Mouse (Mus musculus) midbrain, postnatal 0 days (tissue): ENCODE results near the gene Adarb1. TPM values are rescaled to one million over a fixed set of nuclear protein-coding genes. Genes with fewer than 3 reads are reported as not detected.

Experiments used
- ATAC-seq: fragments of 200-750 bp; cut with Nextera tagmentation; 2 replicates; pipeline ENCODE4 v1.8.0; 2017; ENCODE audit warnings: moderate number of reproducible peaks, mild to moderate bottlenecking, moderate TSS enrichment, moderate library complexity; ENCODE audit not compliant: low FRiP score
- DNase-seq: peaks from one replicate; pipeline ENCODE4 v3.0.0-alpha.2; 2015; ENCODE audit warnings: low spot score
- H3K27ac ChIP-seq: fragments of 300-500 bp; sonication (generic); 2 replicates; pipeline ENCODE4 v1.5.1; 2014; ENCODE audit warnings: low read depth, mild to moderate bottlenecking, low read length, mixed read lengths
- H3K27me3 ChIP-seq: fragments of 300-500 bp; sonication (generic); 2 replicates; pipeline ENCODE4 v1.6.1; 2014; ENCODE audit warnings: low read length, control low read depth, mixed read lengths; ENCODE audit not compliant: insufficient read depth
- H3K36me3 ChIP-seq: fragments of 300-500 bp; sonication (generic); 2 replicates; pipeline ENCODE4 v1.6.1; 2014; ENCODE audit warnings: low read length, control low read depth, mixed read lengths; ENCODE audit not compliant: insufficient read depth
- H3K4me1 ChIP-seq: fragments of 300-500 bp; sonication (generic); 2 replicates; pipeline ENCODE4 v1.6.1; 2014; ENCODE audit warnings: mild to moderate bottlenecking, control low read depth, antibody characterized with exemption, low read length, mixed read lengths; ENCODE audit not compliant: insufficient read depth
- H3K4me2 ChIP-seq: fragments of 300-500 bp; sonication (generic); 2 replicates; pipeline ENCODE4 v1.6.1; 2014; ENCODE audit warnings: low read depth, mild to moderate bottlenecking, low read length, mixed read lengths; ENCODE audit not compliant: poor library complexity, severe bottlenecking
- H3K4me3 ChIP-seq: fragments of 300-500 bp; sonication (generic); 2 replicates; pipeline ENCODE4 v1.5.1; 2014; ENCODE audit warnings: low read depth, mild to moderate bottlenecking, low read length, moderate library complexity
- H3K9ac ChIP-seq: fragments of 300-500 bp; sonication (generic); replicated peaks from 2 replicates; pipeline ENCODE4 v1.6.1; 2014; ENCODE audit warnings: mild to moderate bottlenecking, low read length, moderate library complexity, mixed read lengths; ENCODE audit not compliant: poor library complexity, severe bottlenecking
- H3K9me3 ChIP-seq: fragments of 300-500 bp; sonication (generic); 2 replicates; pipeline ENCODE4 v1.6.1; 2016; ENCODE audit warnings: low read length, control low read depth
- CTCF ChIP-seq: IDR thresholded peaks from 2 replicates; pipeline ENCODE4 v1.5.1; 2016; ENCODE audit warnings: antibody characterized with exemption, mild to moderate bottlenecking
- WGBS: fragments of 180-500 bp; shearing (Covaris S2); extraction: QIAGEN DNeasy Blood & Tissue Kit; methylation state at CpG from one replicate; pipeline ENCODE4 v1.1.7; 2014; 5-methylcytosine and 5-hydroxymethylcytosine counted together
- polyA plus RNA-seq: library from polyadenylated mRNA; unstranded; fragments of >200 nt; fragmentation: Nextera tagmentation; extraction: Ambion mirVana; gene quantifications from 2 replicates; pipeline ENCODE4 v1.2.1, GENCODE M21; 2015
- total RNA-seq: library from RNA; depleted of rRNA; stranded (reverse); fragments of >200 nt; gene quantifications from 2 replicates; pipeline ENCODE4 v1.2.3, GENCODE M21; 2014

Adarb1 gene
- total and polyA plus RNA-seq, 2 experiments from 2014 or later: 16.1 to 50.4 TPM

- H3K9me3 ChIP-seq: no peaks in the 10 kb centered on the region
- peak; percentile 44; the same call in 1 of the 2 replicates for ATAC-seq
- H3K4me1 ChIP-seq: no peaks in the 10 kb centered on the region
- no peak overlapping the region for H3K27ac ChIP-seq
- peak; percentile 87 for DNase-seq
- no peak overlapping the region for H3K9ac ChIP-seq
- no peaks in the 10 kb centered on the region for H3K27me3 ChIP-seq
- no peak overlapping the region for H3K4me3 ChIP-seq
- H3K4me2 ChIP-seq: no peak overlapping the region
- WGBS: 0% methylated on average over 4 of the region's 4 CpGs
- no peaks in the 10 kb centered on the region for H3K36me3 ChIP-seq
- peak; percentile 98 for TF ChIP-seq CTCF
These were observed 165.3 kb downstream of the Adarb1 start for GRCm38 (mm10) chr10:77252790-77253189.

DNA sequence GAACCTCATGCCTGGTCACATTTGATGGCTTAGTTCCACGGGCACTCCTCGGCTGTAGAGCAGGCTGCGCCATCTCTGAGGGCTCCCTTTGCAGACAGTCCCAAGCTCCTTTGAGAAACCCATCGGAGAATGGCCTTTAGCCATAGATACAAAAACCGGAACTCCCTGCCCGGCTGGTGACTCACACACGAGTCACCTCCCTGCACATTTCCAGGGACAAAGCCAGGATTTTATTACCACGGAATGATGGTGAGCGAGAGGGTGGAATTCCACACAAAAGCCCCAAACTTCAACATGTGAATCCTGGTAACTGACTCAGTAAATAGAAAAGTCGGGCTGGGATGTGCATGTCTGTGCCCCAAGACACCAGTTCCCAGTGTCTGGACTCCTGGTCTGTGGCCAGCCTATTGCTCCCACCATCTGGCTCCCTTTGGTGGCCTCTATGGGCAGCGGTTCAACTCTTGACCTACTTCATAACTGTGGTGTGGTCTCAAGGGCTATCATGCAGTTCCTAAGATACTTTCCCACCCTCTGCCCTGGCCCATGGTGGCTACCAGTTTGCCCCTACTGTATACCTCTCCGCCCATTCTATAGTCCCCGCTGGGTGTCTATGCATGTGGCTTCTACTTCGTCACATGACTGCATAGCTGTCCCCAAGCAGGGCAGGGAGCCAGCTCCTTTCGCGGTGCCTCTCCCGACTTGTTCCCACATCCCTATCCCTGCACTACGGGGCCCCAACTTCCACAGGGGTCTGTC lies 166.1 kb downstream of the Adarb1 start:
- Histone ChIP-seq H3K4me2 (no peak overlapping the region), H3K9me3 (no peaks in the 10 kb centered on the region), H3K4me1 (no peaks in the 10 kb centered on the region), H3K4me3 (no peak overlapping the region), H3K27me3 (no peaks in the 10 kb centered on the region), H3K9ac (no peak overlapping the region), H3K36me3 (no peaks in the 10 kb centered on the region), H3K27ac (no peak overlapping the region)
- no peak for ATAC-seq
- 69% methylated on average over 18 of the region's 18 CpGs for WGBS
- peak; percentile 36 for DNase-seq
- TF ChIP-seq CTCF: no peak

- H3K9me3 ChIP-seq: no peaks in the 10 kb centered on the region
- H3K9ac ChIP-seq: no peak overlapping the region
- DNase-seq (peak; percentile 40), ATAC-seq (no peak)
- no peaks in the 10 kb centered on the region for H3K36me3 ChIP-seq
- H3K27ac ChIP-seq: no peak overlapping the region
- TF ChIP-seq CTCF: peak; percentile 45
- H3K4me3 ChIP-seq: no peak overlapping the region
- no peaks in the 10 kb centered on the region for H3K27me3 ChIP-seq
- H3K4me2 ChIP-seq: no peak overlapping the region
- H3K4me1 ChIP-seq: no peaks in the 10 kb centered on the region
- WGBS: 57% methylated on average over 18 of the region's 18 CpGs
These were observed 166.8 kb downstream of the Adarb1 start for GRCm38 (mm10) chr10:77251223-77251783.

GRCm38 (mm10) chr10:77247707-77248106 lies 170.4 kb downstream of the Adarb1 start:
- ATAC-seq (no peak), DNase-seq (no peak)
- no peaks in the 10 kb centered on the region for H3K27me3 ChIP-seq
- H3K4me2 ChIP-seq: no peak overlapping the region
- no peaks in the 10 kb centered on the region for H3K4me1 ChIP-seq
- WGBS: 88% methylated on average over 7 of the region's 7 CpGs
- no peak overlapping the region for H3K4me3 ChIP-seq
- H3K36me3 ChIP-seq: no peaks in the 10 kb centered on the region
- TF ChIP-seq CTCF: no peak
- no peak overlapping the region for H3K9ac ChIP-seq
- no peaks in the 10 kb centered on the region for H3K9me3 ChIP-seq
- H3K27ac ChIP-seq: no peak overlapping the region

DNA sequence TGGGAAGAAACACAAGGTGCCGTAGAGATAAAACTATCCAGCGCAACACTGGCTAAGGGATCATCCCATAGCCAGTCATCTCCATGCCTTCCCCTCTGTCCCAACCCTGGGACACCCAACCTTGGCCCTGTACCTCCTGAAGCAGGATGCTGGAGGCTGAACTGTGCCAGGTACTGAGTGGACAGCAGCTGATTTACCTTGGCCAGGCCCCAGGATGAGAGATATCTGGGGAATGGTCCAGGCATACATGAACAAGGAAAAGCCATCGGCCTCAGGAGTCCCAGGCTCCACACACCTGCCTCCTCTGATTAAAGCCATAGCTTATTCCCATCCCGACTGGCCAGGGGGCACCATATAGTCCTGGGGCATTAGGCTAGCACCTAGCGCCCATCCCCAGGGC lies 171.0 kb downstream of the Adarb1 start:
- H3K4me3 ChIP-seq: no peak overlapping the region
- TF ChIP-seq CTCF: no peak
- no peaks in the 10 kb centered on the region for H3K27me3 ChIP-seq
- H3K4me2 ChIP-seq: no peak overlapping the region
- no peak overlapping the region for H3K27ac ChIP-seq
- no peak for DNase-seq
- ATAC-seq: no peak
- no peaks in the 10 kb centered on the region for H3K4me1 ChIP-seq
- H3K36me3 ChIP-seq: no peaks in the 10 kb centered on the region
- H3K9ac ChIP-seq: no peak overlapping the region
- 94% methylated on average over 5 of the region's 5 CpGs for whole genome bisulfite sequencing
- H3K9me3 ChIP-seq: no peaks in the 10 kb centered on the region

- Histone ChIP-seq H3K27ac (no peak overlapping the region), H3K4me1 (no peaks in the 10 kb centered on the region), H3K4me2 (no peak overlapping the region), H3K4me3 (no peak overlapping the region), H3K9ac (no peak overlapping the region), H3K27me3 (no peaks in the 10 kb centered on the region), H3K9me3 (no peaks in the 10 kb centered on the region), H3K36me3 (no peaks in the 10 kb centered on the region)
- 95% methylated on average over 6 of the region's 6 CpGs for WGBS
- ATAC-seq (no peak), DNase-seq (no peak)
- no peak for TF ChIP-seq CTCF
These were observed 173.3 kb downstream of the Adarb1 start for GRCm38 (mm10) chr10:77244777-77245176.
